Mouse (Mus musculus) A20 (cell line): ENCODE measurements around the gene Snx30.
A peak's percentile ranks its signal among the peaks of the same experiment; 100 is the strongest.

ENCODE experiments used
- DNase-seq: peaks from one replicate; pipeline ENCODE4 v3.0.0-alpha.2; 2011; ENCODE audit warnings: low read depth, low spot score

Gene Snx30

DNA sequence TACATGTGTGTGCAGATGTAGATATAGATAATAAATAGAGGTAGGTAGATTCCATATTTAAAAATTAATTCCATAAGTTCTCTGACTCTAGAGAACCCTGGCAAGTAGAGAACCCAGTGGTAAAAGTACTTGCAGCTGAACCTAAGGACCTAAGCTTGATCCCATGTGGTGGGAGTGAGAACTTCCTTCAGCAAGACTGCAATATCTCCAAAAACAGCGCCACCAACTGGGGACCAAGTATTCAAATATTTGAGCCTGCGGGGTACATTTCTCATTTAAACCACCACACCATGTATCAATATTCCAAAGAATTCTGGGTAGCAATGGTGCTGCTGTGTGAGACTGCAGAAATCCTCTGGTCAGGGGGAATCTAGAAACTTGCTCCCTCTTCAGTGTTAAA, 11.5 kb upstream of the Snx30 start:
- DNase-seq: no peak

- no peak for DNase-seq
Observed at GRCm38 (mm10) chr4:59795788-59796455, 9.7 kb upstream of the Snx30 start.

DNA sequence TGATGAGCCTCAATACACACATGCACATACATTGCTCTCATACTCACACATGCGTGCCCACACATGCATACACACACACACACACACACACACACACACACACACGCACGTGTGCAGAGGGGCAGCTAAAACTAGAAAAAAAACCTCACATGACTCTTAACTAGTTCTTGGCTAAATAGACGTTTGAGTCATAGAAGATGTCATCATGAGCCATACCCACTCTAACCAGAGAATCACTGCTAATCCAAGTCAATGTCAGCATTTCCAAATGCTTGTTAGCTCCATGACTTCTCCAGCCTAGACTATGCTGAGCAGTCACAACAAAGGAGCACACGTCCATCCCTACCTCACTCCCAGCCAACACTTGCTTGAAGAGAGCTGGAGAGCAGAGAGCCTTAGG, 5.5 kb upstream of the Snx30 start:
- no peak for DNase-seq

DNA sequence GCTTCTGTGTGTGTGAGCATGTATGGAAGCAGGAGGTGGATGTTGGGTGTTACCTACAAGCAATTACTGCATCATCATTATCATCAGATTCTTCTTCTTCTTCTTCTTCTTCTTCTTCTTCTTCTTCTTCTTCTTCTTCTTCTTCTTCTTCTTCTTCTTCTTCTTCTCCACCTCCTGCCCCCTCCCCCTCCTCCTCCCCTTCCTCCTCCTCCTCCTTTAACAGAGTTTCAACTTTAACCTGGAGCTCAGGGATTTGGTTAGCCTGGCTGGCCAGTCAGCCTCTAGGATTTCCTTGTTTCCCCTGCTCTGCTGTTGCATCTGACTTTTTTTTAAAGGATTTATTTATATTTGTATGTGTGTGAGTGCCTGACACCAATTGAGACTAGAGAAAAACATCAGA, 4.2 kb upstream of the Snx30 start, which contains the start of gene Inip:
TSS of gene Inip (minus strand) at position 101 of the 400 bp plus-strand sequence.
- DNase-seq: no peak

- no peak for DNase-seq
Observed at GRCm38 (mm10) chr4:59802107-59802506, 3.5 kb upstream of the Snx30 start.

DNA sequence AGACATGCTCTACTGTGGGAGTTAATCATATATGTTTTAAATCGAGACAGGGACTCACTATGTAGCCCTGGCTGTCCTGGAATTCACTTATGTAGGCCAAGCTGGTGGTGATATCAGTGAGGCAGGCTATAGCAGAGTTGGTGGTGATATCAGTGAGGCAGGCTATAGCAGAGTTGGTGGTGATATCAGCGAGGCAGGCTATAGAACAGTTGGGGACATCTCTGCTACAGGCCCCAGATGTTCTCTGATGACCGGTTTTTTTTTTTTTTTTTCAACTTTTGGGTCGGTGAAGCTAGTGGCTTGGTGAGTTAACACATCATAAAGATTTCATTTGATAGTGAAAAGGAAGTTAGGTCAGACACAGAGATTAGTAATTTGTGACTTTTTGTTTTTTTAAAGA, 2.8 kb upstream of the Snx30 start:
- DNase-seq: no peak

DNA sequence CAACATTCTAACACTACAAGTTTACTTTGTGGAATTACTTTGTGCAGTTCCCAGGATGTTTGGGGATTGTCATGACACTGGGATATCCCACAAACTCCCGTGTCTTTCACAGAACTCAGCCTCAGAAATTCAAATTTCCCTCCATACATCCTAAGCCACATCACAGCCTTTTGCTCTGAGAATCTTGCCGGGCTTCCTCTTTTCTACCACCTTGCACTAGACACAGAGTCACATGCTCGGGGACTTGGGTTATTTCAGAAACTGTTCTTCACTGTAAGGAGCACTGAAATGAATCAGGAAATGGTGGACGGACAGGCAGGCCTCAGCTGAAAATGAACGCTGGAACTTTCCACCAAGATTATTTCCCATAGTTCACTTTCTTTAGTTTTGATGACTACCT, 2.3 kb upstream of the Snx30 start:
- peak; percentile 89 for DNase-seq

DNA sequence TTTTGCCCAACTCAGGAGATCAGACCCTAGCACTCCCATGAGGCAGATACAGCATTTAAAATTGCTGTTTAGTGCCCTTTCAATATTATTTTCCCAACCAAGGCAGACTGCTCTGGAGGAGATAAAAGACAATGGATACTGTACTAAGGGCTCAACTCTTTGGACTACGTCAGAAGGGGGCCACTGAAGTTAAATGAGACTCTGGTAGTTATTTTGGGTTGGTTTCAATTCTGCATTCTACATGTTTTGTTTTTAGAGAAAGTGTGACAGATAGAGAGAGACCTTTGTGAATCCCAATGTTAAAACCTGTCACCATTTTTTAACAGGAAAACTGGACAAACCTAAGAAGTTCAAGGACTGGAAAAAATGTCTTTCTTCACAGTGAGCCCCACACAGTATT, 886 bp upstream of the Snx30 start:
- peak; percentile 88 for DNase-seq

GRCm38 (mm10) chr4:59805968-59806878, 583 bp downstream of the Snx30 start:
- peak; percentile 86 for DNase-seq

GRCm38 (mm10) chr4:59806879-59807195, 1.2 kb downstream of the Snx30 start:
- no peak for DNase-seq

DNA sequence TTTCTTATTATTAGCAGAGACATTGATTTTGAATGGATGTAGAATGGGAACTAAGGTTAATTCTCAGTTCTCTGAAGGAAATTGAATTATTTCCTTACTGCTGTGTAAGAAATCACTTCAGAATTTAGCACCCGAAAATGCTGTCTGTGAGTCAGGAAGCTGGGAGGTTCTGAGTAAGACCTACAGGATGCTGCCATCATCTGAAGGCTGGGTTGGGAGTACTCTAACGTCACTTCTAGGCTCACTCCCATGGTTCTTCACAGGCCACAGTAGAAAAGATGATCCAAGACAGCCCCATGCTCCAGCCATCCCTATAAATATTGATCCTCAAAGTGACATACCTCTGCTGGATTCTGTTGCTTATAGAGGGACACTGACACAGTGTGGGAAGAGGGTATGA, 1.9 kb downstream of the Snx30 start:
- no peak for DNase-seq

- peak; percentile 69 for DNase-seq
Observed at GRCm38 (mm10) chr4:59808396-59808795, 2.8 kb downstream of the Snx30 start.

DNA sequence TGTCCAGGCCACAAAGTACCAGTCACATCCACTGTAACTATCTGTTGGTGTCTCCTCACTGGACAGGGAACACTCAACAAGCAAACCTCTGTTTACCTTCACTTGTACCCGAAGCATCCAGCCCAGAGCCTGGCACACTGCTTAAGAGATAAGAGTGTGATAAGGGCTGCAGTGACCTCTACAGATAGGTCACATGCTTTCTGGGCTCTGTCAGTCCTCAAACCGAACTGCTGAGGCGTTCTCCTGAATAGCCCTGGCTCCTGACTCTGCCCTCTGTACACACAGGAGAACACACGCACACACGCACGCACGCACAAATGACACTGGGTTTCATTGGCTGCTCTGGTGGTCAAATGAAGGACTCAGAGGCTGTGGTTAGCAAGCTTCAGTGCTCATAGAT, 8.5 kb downstream of the Snx30 start:
- peak; percentile 52 for DNase-seq

- peak; percentile 83 for DNase-seq
Observed at GRCm38 (mm10) chr4:59815121-59815810, 9.6 kb downstream of the Snx30 start.

DNA sequence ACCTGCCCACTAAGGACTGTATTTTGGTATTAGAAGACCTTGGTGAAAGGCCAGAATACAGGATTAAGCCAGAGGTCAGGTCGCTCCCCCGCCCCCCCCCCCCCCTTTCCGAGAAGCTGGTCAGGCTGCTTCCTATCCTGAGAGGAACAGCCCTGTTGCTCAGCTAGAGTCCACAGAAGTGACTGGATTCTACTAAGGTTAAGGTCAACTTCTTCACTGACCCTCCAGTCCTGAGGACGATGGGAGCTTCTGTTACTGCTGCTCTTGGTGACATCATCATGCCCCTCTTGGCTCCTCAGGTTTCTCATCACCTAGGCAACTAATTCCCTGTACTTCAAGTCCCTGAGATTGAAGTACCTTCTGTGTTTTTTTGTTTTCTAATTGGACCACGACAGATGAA, 10.4 kb downstream of the Snx30 start:
- DNase-seq: no peak

- DNase-seq: no peak
Observed at GRCm38 (mm10) chr4:59816477-59816876, 10.8 kb downstream of the Snx30 start.

- DNase-seq: peak; percentile 34
Observed at GRCm38 (mm10) chr4:59817790-59818189, 12.2 kb downstream of the Snx30 start.

DNA sequence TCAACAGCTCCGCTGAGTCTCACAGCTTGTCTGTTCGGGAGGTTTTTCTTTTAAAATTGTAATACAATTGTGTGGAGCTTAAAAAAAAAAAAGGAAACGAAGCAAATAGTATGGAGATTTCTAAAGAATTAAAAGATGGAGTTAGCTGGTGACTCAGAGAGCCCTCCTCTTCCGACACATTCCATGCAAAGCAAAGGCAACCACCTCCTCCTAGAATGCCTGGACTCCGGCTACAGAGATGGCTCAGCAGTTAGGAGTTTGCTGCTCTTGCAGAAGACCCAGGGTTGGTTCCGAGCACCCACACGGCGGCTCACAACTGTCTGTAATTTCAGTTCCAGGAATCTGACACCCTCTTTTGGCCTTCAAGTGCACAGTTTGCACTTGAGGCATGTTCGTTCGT, 12.9 kb downstream of the Snx30 start:
- no peak for DNase-seq

GRCm38 (mm10) chr4:59819054-59819472, 13.4 kb downstream of the Snx30 start:
- DNase-seq: peak; percentile 87

- no peak for DNase-seq
Observed at GRCm38 (mm10) chr4:59819477-59820022, 13.9 kb downstream of the Snx30 start.

GRCm38 (mm10) chr4:59821516-59821915, 15.9 kb downstream of the Snx30 start:
- DNase-seq: peak; percentile 60

DNA sequence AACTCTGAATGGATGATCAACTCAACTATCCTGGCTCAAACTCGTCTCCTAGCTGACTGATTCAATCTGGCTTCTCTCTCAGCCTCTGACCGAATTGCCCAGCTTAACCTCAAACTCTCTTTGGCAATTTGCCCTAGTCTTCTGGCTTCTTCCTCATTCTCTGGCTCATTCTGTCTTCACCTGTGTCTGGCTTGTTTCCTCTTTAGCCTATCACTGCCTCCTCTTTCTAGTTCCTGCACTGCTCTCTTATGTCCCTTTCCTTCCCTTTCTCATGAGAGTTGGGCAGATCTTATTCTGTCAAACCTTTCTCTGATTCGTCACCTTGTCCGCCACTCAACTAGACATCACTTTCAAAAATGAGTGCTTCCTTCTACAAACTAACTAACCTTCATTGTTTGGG, 16.5 kb downstream of the Snx30 start:
- DNase-seq: peak; percentile 83
